In the genomic region with DNA sequence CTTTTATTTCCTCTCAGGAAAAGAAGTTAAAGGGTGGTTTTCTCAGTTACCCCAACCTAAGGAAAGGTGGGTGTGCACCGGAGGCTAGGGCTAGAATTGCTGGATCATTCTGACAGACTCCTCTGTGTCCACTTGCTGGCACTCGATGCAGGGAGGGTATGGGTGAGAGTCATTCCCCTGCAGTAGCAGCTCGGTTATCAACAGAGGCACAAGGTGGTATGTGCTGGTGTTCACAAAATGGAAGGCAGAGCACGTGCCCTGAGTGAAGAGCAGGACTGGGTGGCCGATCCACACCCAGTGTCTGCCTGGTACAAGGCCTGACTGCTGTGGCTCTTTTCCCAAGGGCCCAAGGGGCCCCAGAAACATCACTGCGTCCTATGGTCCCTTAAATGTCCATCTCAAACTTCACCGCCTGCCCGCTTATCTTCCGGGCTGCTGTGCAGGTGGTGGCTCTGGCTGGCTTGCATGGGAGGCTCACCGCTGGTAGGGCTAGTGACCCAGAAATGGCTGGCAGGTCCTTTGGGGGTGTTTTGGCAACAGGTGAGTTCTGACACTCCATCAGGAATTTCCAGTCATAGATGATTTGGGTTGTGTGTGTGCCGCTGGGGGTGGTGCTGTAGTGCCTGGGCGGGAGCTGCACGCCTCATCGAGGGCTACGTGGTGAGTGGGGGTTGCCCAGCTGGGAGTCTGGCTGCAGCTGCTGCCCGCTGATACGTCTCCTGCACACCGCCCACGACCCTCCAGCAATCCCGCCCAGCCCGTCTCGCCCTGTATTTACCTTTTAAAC, we compare ENCODE assay signal across 8 mouse cellular contexts. TPM values are rescaled to one million over a fixed set of nuclear protein-coding genes. Genes with fewer than 3 reads are reported as not detected.
DNase-seq lines count a peak whose midpoint lies in the region; ATAC-seq lines count a peak whose summit lies in the region.

No protein-coding gene starts in this region.

- DNase-seq in urinary bladder, postnatal 14 days (ENCODE audit: low spot score) = peak; percentile 18
- no peak for DNase-seq in urinary bladder, postnatal 4 days (ENCODE audit: low spot score in 2 of 2)
- peak; percentile 78 for DNase-seq in thymus, postnatal 25 days
- no peak for DNase-seq in urinary bladder, adult 2 months (ENCODE audit: low spot score)
- no peak for DNase-seq in gastrocnemius, adult 18-20 months (ENCODE audit: low spot score)

- H3K9ac ChIP-seq in limb, embryonic 12.5 days (replicated peaks) = no peak overlapping the region
- no peak overlapping the region for H3K9ac ChIP-seq in midbrain, embryonic 15.5 days

- peak; percentile 82 for ATAC-seq in erythroblast, adult 5-6 weeks (replicated peaks; ENCODE audit: low FRiP score, poor library complexity, severe bottlenecking)
- no peak; the same call in 1 of the 2 replicates for ATAC-seq in limb, embryonic 12.5 days (ENCODE audit: insufficient number of reproducible peaks, insufficient read depth, low FRiP score, low TSS enrichment, low read depth)
- ATAC-seq in midbrain, embryonic 15.5 days (replicated peaks) = no peak

- H3K27ac ChIP-seq in limb, embryonic 12.5 days = no peak overlapping the region
- H3K27ac ChIP-seq in midbrain, embryonic 15.5 days = no peak overlapping the region

- H3K4me1 ChIP-seq in limb, embryonic 12.5 days (replicated peaks) = peaks cover 6% of the 10 kb centered on the region
- no peaks in the 10 kb centered on the region for H3K4me1 ChIP-seq in midbrain, embryonic 15.5 days

- peak overlapping the region; percentile 39 for H3K4me2 ChIP-seq in limb, embryonic 12.5 days
- H3K4me2 ChIP-seq in midbrain, embryonic 15.5 days = peak overlapping the region; percentile 21

- H3K9me3 ChIP-seq in limb, embryonic 12.5 days = no peaks in the 10 kb centered on the region
- H3K9me3 ChIP-seq in midbrain, embryonic 15.5 days = no peaks in the 10 kb centered on the region

- no peak overlapping the region for H3K4me3 ChIP-seq in limb, embryonic 12.5 days (replicated peaks)
- H3K4me3 ChIP-seq in midbrain, embryonic 15.5 days = no peak overlapping the region

- 43% methylated on average over 22 of the region's 22 CpGs for WGBS in limb, embryonic 12.5 days
- 38% methylated on average over 22 of the region's 22 CpGs for WGBS in midbrain, embryonic 15.5 days

- no peaks in the 10 kb centered on the region for H3K27me3 ChIP-seq in limb, embryonic 12.5 days
- no peaks in the 10 kb centered on the region for H3K27me3 ChIP-seq in midbrain, embryonic 15.5 days (replicated peaks)

- no peaks in the 10 kb centered on the region for H3K36me3 ChIP-seq in limb, embryonic 12.5 days
- no peaks in the 10 kb centered on the region for H3K36me3 ChIP-seq in midbrain, embryonic 15.5 days (replicated peaks)

RNA-seq across cellular contexts. Expression of a gene that starts 11.6 kb away (rescaled TPM):
- 33.2 and 37.5 TPM in 2 replicates for total RNA-seq in erythroblast, adult 5-6 weeks (2015; ENCODE audit: low replicate concordance)
- 15.9 and 29.4 TPM in 2 replicates for total RNA-seq in erythroblast, adult 5-6 weeks (2017; ENCODE audit: low replicate concordance)
- 0.56 and 0.69 TPM in 2 replicates for polyA plus RNA-seq in limb, embryonic 12.5 days (2016; fragmentation: Nextera tagmentation; extraction: Ambion mirVana)
- 0.35 and 0.56 TPM in 2 replicates for polyA plus RNA-seq in midbrain, embryonic 15.5 days (2015; fragmentation: Nextera tagmentation; extraction: Ambion mirVana)
- 16.0 and 23.9 TPM in 2 replicates for polyA plus RNA-seq in urinary bladder, adult 2 months (2012; rRNA removed)
- total RNA-seq in gastrocnemius, adult 18-20 months (2021) = 1 to 10 TPM; 1.1 to 2.3 TPM

RNA-seq across cellular contexts. Expression of a gene that starts 24.0 kb away (rescaled TPM):
- 18.2 and 28.2 TPM in 2 replicates for total RNA-seq in erythroblast, adult 5-6 weeks (2015; ENCODE audit: low replicate concordance)
- total RNA-seq in erythroblast, adult 5-6 weeks (2017; ENCODE audit: low replicate concordance) = 28.4 and 51.8 TPM in 2 replicates
- not detected in 2 replicates for polyA plus RNA-seq in limb, embryonic 12.5 days (2016; fragmentation: Nextera tagmentation; extraction: Ambion mirVana)
- polyA plus RNA-seq in midbrain, embryonic 15.5 days (2015; fragmentation: Nextera tagmentation; extraction: Ambion mirVana) = 0.68 TPM in 1 of 2 replicates, not detected in the other
- polyA plus RNA-seq in urinary bladder, adult 2 months (2012; rRNA removed) = 17.4 and 36.5 TPM in 2 replicates
- 1 to 10 TPM in 1 of 2 experiments, not detected in 1; 2.5 TPM for total RNA-seq in gastrocnemius, adult 18-20 months (2021)

RNA-seq across cellular contexts. Expression of a gene that starts 26.7 kb away (rescaled TPM):
- total RNA-seq in erythroblast, adult 5-6 weeks (2015; ENCODE audit: low replicate concordance) = not detected in 2 replicates
- not detected in 2 replicates for total RNA-seq in erythroblast, adult 5-6 weeks (2017; ENCODE audit: low replicate concordance)
- polyA plus RNA-seq in limb, embryonic 12.5 days (2016; fragmentation: Nextera tagmentation; extraction: Ambion mirVana) = not detected in 2 replicates
- polyA plus RNA-seq in midbrain, embryonic 15.5 days (2015; fragmentation: Nextera tagmentation; extraction: Ambion mirVana) = 0.11 TPM in 1 of 2 replicates, not detected in the other
- polyA plus RNA-seq in urinary bladder, adult 2 months (2012; rRNA removed) = 0.06 and 0.14 TPM in 2 replicates
- not detected for total RNA-seq in gastrocnemius, adult 18-20 months (2021)

RNA-seq across cellular contexts. Expression of a gene that starts 37.0 kb away (rescaled TPM):
- 21.1 and 35.5 TPM in 2 replicates for total RNA-seq in erythroblast, adult 5-6 weeks (2015; ENCODE audit: low replicate concordance)
- 12.4 and 17.8 TPM in 2 replicates for total RNA-seq in erythroblast, adult 5-6 weeks (2017; ENCODE audit: low replicate concordance)
- polyA plus RNA-seq in limb, embryonic 12.5 days (2016; fragmentation: Nextera tagmentation; extraction: Ambion mirVana) = 0.23 and 0.26 TPM in 2 replicates
- 0.37 and 0.38 TPM in 2 replicates for polyA plus RNA-seq in midbrain, embryonic 15.5 days (2015; fragmentation: Nextera tagmentation; extraction: Ambion mirVana)
- 5.9 and 7.8 TPM in 2 replicates for polyA plus RNA-seq in urinary bladder, adult 2 months (2012; rRNA removed)
- total RNA-seq in gastrocnemius, adult 18-20 months (2021) = 1 to 10 TPM; 1.4 to 3.2 TPM

RNA-seq across cellular contexts. Expression of a gene that starts 54.1 kb away (rescaled TPM):
- not detected in 2 replicates for total RNA-seq in erythroblast, adult 5-6 weeks (2015; ENCODE audit: low replicate concordance)
- not detected in 2 replicates for total RNA-seq in erythroblast, adult 5-6 weeks (2017; ENCODE audit: low replicate concordance)
- polyA plus RNA-seq in limb, embryonic 12.5 days (2016; fragmentation: Nextera tagmentation; extraction: Ambion mirVana) = not detected in 2 replicates
- not detected in 2 replicates for polyA plus RNA-seq in midbrain, embryonic 15.5 days (2015; fragmentation: Nextera tagmentation; extraction: Ambion mirVana)
- not detected in 2 replicates for polyA plus RNA-seq in urinary bladder, adult 2 months (2012; rRNA removed)
- not detected for total RNA-seq in gastrocnemius, adult 18-20 months (2021)

Comparison
In these comparisons a context has a peak if more than half of its experiments do, and no peak if none do; other contexts are left out.
1. DNase-seq: peak in urinary bladder, postnatal 14 days (single experiment) and thymus, postnatal 25 days (single experiment); none in urinary bladder, postnatal 4 days (0 of 2), urinary bladder, adult 2 months (single experiment) and gastrocnemius, adult 18-20 months (single experiment).
2. RNA of a gene that starts 11.6 kb away (polyA plus RNA-seq): 16.0 to 23.9 TPM in urinary bladder, adult 2 months; 0.56 to 0.69 TPM in limb, embryonic 12.5 days and 0.35 to 0.56 TPM in midbrain, embryonic 15.5 days; every median in the first group is over 10 times any median in the second.
3. RNA of a gene that starts 24.0 kb away (polyA plus RNA-seq): 17.4 to 36.5 TPM in urinary bladder, adult 2 months; 0.68 TPM in midbrain, embryonic 15.5 days and not detected in limb, embryonic 12.5 days; every median in the first group is over 10 times any median in the second.